Mouse (Mus musculus) cerebellum, adult 2 months (tissue): ENCODE results near the gene Synm.
A peak's percentile ranks its signal among the peaks of the same experiment; 100 is the strongest.

Experiments
- CTCF ChIP-seq: fragments of 200-500 bp; IDR thresholded peaks from 2 replicates; pipeline ENCODE4 v1.5.1; 2011; ENCODE audit warnings: low read depth, mild to moderate bottlenecking, control low read depth, low read length, moderate library complexity, borderline replicate concordance; ENCODE audit not compliant: insufficient read depth
- POLR2A ChIP-seq: fragments of 200-500 bp; IDR thresholded peaks from 2 replicates; pipeline ENCODE4 v1.6.1; 2011; ENCODE audit warnings: low read length, control low read depth, borderline replicate concordance; ENCODE audit not compliant: insufficient read depth

DNA sequence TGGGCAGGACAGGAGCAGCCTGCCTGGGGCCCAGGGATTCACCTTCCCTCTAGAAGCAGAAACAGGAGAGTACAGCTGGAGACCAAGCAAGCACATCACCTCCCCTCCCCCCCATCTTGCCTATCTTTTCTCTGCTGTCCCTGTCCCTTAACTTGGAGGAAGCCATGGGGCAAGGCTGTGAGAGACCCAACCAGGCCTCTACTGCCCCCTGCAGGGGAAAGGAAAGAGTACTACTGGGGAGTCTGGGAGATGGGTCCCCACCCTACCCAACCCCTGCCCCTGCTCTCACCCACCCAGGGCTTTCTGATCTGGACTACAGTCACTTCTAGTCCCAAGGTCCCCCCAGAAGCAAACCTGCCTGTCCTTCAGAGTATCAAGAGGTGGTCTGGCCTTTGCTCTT lies 58.7 kb downstream of the Synm start:
- TF ChIP-seq CTCF (peak; percentile 43; the same call in 1 of the 2 replicates), POLR2A (no peak)
